Mouse (Mus musculus): ENCODE measurements around the gene Gm4491.

DNA sequence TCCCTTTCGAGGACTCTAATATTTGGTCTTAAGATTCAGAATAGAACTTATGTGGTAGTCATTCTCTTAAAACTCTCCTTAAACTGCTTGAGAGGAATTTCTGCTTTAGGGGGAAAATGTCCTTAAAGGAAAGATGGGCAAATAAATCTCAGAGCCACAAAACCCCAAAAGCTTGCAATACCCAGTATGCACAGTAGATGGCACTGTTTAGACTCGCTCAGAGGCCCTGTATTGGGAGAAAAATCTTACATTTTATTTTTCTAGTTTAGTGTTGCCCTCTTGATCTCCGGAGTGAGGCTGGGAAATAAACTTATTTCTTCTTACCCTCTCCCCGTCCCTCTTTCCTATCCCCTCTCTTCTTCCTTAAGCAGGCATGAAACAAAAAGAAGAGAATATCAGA is 6.5 kb downstream of the Gm4491 start:
- no peak for TF ChIP-seq EP300 (IDR thresholded peaks at IDR 0.05; ENCODE audit: low read depth)
- peak; percentile 82 for TF ChIP-seq CTCF (IDR thresholded peaks at IDR 0.05; ENCODE audit: low read depth)

Data from liver, postnatal 0 days (tissue).